Mouse (Mus musculus): ENCODE results near the gene Dars.

GRCm38 (mm10) chr1:128411141-128411540 is 6.0 kb downstream of the Dars start:
- TF ChIP-seq CTCF (IDR thresholded peaks at IDR 0.05; ENCODE audit: low read depth) (no peak), EP300 (optimal IDR thresholded peaks at IDR 0.05) (no peak)

Measured in stomach, postnatal 0 days (tissue).